Mouse (Mus musculus) gonadal fat pad, adult 2 months (tissue): Measurements from ENCODE around the gene Ocrl. TPM values are rescaled to one million over a fixed set of nuclear protein-coding genes. Genes with fewer than 3 reads are reported as not detected.

Experiments
- DNase-seq: peaks from one replicate; pipeline ENCODE4 v3.0.0-alpha.2; 2012; ENCODE audit warnings: low read depth
- polyA plus RNA-seq: library from polyadenylated mRNA; depleted of rRNA; stranded (reverse); fragments of >200 nt; gene quantifications from 2 replicates; pipeline ENCODE4 v1.2.3, GENCODE M21; 2012; rRNA removed

The Ocrl gene
- polyA plus RNA-seq, result 36.6 and 46.1 TPM in 2 replicates

DNA sequence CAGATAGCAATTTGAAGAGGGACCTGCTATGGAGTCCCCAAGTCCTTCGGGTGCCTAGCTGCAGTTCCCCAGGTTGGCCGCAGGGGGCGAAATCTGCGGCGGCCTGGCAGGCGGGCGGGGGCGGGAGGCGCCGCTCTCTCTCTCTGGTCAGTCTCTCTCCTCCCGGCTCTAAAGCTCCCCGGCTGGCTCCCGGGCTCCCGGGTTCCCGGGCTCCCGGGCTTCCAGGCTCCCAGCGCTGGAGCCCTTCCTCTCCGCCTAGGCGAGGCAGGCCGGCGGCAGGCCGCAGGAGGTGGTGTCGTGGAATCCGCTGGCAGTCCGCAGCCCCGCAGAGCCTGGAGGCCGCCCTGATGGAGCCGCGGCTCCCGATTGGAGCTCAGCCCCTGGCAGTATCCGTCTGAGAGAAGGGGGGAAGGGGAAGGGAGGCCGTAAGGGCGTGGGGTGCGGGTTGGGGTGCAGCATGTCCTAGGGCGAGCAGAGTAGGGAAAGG is at the start of gene Ocrl:
Ocrl (plus strand) TSS at position 82 of the 487 bp plus-strand sequence.
- DNase-seq, result no peak

DNA sequence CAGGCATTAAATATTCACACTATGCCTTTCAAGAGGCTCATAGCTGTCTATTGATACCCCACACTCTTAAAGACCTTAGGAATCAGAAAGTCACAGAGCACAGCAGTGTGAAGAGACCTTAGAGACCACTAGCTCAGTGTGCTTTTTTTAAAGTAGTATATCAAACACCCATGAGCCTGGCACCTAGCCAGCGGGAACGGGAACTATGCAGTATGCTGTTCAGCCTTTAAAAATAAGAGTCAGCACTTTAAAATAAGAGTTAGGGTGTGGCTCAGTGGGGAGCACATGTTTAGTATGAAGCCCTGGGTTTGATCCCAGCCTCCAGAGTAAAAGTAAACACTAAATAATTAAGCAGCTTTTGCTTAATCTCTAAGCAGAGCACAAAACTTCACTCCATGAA is 32.1 kb upstream of the Ocrl start:
- DNase-seq, result no peak

DNA sequence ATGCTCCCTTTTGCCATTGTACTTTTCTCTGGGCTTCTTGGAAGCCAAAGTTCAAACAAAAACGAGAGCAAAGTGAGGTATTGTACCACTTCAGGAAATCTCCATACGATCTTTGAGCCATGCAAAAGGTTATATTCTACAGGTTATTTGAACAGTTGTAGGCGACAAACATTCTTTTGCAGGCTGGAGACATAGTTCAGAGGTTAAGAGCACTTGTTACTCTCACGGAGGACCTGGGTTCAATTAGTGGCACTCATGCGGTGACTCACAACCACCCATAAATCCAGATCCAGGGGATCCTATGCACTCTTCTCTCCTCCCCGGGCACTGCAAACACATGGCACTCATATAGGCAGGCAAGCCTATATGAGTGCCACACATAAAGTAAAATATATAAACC is 29.4 kb upstream of the Ocrl start:
- no peak for DNase-seq

- no peak for DNase-seq
Measured at GRCm38 (mm10) chrX:47887401-47887800, 24.8 kb upstream of the Ocrl start.

- DNase-seq, result no peak
Measured at GRCm38 (mm10) chrX:47891243-47891906, 20.8 kb upstream of the Ocrl start.

DNA sequence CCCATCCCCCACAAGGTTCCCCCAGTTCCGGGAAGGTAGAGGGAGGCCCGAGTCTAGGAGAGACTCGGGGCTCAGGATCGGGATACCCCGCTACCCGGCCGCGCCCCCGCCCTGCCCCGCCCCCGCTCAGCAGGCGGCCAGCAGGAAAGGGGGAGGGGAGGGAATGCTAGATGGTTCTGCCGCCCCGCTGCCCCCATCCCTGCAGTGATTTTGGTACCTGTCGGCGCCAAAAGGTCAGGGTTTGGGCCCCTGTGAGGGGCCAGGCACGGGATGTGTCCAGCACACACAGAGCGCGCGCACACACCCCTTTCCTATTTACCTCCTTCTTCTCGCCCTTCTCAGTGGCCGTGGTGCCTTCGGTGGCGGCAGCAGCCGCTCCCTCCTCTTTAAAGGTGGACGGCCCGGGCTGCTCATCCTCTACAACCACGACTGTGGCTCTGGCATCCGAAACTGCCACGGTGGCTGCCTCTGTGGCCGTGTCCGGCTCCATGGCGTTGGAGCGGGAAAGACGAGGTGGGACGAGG is 20.2 kb upstream of the Ocrl start:
- no peak for DNase-seq

GRCm38 (mm10) chrX:47892431-47893024 is 19.7 kb upstream of the Ocrl start, which contains the start of gene Smarca1:
Gene Smarca1 (minus strand): TSS chrX:47892974.
- DNase-seq, result no peak

DNA sequence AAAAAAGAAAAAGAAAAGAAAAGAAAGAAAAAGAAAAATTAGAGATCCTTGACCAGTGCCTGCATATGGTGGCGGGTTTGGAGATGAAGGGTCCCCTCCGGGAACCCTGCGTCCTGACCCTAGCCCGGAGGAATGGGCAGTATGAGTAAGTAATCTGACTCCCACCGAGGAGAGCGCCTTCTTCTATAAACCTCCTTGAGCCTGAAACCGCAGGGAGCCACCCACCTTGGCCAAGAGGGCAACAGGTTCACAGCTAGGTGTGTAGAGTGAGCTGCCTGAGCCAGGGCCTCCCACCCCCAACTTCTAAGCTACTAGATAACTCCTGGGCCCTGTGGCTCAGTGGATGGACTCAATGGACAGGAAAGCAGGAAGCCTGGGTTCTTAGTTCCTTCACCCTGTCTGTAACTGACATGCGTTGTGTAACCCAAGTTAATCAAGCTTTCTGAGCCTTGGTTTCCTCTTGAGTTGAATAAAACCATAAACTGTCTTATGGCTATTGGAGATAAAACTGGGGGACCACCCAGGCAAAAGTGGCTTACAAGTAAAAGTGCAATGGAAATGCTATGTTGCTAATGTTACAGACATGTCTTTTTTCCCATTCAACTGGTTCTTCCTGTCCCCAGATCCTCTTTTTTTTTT is 836 bp downstream of the Ocrl start:
- no peak for DNase-seq

DNA sequence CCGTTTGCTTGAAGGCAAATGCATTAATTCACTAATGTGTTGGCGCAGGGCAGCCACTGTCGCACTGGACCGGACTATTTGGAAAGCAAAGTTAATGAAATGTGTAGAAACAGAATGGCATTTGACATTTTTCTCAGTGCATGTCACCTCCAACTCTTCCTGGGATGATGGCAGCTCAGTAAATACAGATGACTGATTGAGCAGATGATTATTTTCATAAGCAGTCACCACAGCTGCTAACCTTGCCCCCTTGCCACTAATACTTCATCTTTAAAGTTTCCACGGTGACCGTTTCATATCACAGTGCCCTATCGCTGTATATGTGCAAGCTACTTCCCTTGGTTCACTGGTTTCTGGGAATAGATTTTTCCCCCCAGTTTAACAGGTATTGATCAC is 1.4 kb downstream of the Ocrl start:
- DNase-seq, result no peak

DNA sequence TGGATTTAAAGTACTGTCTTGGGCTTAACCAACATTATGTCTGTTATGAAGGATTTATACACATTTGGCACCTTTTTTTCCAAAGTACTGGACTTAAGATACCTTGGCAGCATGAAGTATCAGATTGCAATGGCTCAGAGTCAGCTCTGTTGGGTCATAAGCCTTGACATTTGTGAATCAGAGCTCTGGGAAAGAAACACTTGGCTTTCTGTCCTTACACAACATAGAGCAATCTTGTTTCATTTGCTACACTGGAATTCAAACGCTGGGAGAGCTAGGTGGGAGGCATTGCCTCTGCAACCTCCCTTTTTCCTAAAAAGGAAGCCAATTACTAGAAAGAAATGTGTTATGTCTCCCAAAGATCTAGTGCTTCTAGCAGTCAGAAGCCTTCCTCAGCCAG is 4.6 kb downstream of the Ocrl start:
- DNase-seq, result no peak

DNA sequence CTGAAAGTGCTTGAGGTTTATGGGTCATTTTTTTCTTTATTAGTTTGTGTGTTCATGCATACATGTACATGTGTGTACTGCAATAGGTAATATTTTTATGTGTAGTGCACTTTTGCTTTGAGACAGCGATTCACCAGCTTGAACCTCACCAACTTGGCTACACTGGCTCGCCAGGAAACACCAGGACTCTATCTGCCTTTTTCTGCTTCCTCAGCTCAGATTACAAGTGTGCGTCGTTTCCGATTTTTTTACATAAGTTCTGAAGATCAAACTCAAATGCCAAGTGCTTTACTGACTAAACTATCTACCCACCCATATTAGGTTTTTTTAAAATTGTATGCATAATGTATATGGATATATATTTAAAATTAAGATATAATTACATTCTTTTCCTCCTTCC is 8.4 kb downstream of the Ocrl start:
- DNase-seq, result no peak

DNA sequence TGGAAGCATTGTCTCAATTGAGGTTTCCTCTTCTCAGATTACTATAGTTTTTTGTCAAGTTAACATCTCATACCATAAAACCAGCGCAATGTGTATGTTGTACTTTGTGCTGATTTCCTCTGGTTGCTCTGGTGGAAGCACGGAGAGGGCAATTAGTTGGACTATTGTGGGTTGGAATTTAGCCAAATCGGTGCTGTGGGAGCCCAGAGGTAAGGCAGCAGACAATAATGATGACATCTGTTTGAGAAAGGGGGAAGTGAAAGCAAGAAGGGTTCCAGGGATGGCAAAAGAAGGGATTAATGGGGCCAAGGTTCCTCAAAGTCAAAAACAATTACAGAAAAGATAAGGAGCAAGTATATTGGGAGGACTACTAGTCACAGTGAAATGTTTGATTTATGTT is 15.8 kb downstream of the Ocrl start:
- DNase-seq, result no peak

- no peak for DNase-seq
Measured at GRCm38 (mm10) chrX:47930449-47930848, 18.3 kb downstream of the Ocrl start.

- DNase-seq, result no peak
Measured at GRCm38 (mm10) chrX:47934352-47934751, 22.2 kb downstream of the Ocrl start.

GRCm38 (mm10) chrX:47936885-47937284 is 24.7 kb downstream of the Ocrl start:
- no peak for DNase-seq

- DNase-seq, result no peak
Measured at GRCm38 (mm10) chrX:47937740-47938139, 25.6 kb downstream of the Ocrl start.

DNA sequence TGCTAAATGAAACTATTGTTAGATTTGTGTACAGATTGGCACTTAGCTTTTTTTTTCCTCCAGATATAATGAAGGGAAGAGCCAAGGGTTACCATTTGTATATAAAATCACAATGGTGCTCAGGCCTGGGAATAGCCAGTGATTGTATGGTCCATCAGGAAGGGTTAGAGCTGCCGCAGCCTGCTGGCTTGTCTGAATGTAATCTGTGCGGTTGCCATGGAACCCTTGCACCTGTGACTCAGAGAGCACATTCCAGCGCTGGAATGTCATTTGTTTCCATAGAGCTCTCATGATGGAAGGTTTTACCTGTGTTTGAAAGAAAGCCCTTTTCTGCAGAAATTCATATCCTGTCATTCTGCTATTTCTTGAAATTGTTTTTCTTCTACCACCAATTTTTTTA is 37.5 kb downstream of the Ocrl start:
- DNase-seq, result no peak

DNA sequence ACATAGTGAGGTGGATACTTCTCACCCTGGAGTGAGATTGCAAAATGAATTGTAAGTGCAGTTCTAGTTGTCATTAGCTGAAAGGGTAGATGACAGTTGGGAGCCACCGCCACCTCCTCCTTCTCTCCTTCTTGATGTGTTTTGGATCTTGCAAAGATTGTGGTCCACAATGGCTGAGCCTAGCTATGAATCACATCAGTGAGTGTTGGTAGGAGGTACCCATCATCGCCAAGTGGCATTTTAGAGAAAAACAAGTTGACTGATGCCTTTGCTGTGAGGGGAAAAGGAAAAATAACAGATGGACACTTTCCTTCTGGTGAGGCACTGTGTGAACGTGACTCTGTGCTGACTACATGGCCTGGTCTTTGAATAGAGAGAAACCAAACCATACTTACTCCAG is 50.4 kb downstream of the Ocrl start:
- no peak for DNase-seq

- no peak for DNase-seq
Measured at GRCm38 (mm10) chrX:47970371-47970770, 58.2 kb downstream of the Ocrl start.

GRCm38 (mm10) chrX:47970864-47971263 is 58.7 kb downstream of the Ocrl start:
- DNase-seq, result no peak

- no peak for DNase-seq
Measured at GRCm38 (mm10) chrX:47971366-47972128, 59.4 kb downstream of the Ocrl start.

DNA sequence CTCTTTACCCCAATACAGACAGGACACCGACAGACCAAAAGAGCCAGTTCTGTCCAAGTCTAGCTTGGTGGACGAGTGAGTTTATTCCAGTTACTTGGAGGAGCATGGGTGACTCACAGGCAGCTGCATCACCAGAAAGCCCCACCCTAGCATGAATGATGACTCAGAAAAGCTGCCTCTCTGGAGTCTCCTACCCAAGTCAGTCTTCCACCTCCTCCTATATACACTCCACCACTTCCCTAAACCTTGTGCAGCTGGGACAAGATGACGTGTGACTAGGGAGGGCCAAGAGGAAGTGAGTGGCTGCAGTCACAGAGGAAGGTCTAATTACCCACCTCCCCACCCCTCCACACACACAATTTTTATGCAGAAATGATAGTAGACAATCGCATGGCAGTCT is 64.4 kb downstream of the Ocrl start:
- DNase-seq, result no peak
